In the genomic region with DNA sequence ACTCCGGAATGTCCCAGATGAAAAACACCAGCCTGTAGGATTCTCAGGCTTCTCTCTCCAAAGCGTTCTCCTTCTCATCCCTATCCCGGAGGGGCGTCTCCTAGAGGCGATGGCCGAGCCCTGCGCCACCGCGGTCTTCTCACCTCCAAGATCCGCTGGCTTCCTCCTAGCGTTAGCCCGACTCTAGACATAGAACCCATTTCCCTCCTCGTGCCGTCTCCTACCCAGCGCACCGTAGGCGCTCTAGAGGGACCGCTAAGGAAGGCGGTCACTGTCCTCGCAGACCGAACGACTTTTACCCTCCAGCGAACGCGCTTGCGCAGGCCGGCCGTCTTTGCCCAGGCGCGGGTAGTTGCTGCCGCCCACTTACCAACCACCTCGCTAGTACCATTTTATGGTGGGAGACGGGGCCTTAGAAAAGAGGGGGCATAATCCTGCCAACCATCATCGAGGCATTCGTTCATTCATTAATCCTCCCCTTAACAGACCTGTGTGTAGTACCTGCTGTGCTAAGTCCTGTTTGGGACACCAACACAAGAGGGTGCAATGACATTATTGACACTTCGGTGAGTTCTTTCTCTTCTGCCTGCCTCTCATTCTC, we compare ENCODE assay signal across 8 mouse cellular contexts. TPM values are rescaled to one million over a fixed set of nuclear protein-coding genes. Genes with fewer than 3 reads are reported as not detected.
DNase-seq lines count a peak whose midpoint lies in the region; ATAC-seq lines count a peak whose summit lies in the region.

A gene (minus strand): TSS at position 263 of the 601 bp plus-strand sequence.

- ATAC-seq in heart, embryonic 11.5 days (replicated peaks; ENCODE audit: insufficient number of reproducible peaks, low FRiP score, low TSS enrichment), result no peak; the same call in 1 of the 2 replicates
- peak; percentile 26; the same call in 1 of the 2 replicates for ATAC-seq in forebrain, embryonic 15.5 days (replicated peaks)
- peak; percentile 74 for ATAC-seq in kidney, embryonic 15.5 days (replicated peaks; ENCODE audit: low FRiP score)
- ATAC-seq in midbrain, embryonic 11.5 days (ENCODE audit: low FRiP score), result peak; percentile 57

- H3K4me1 ChIP-seq in heart, embryonic 11.5 days (ENCODE audit: control insufficient read depth, insufficient read depth, low read length), result peaks cover 8% of the 10 kb centered on the region; the same call in 1 of the 2 replicates
- peaks cover 18% of the 10 kb centered on the region for H3K4me1 ChIP-seq in forebrain, embryonic 15.5 days
- H3K4me1 ChIP-seq in kidney, embryonic 15.5 days, result peaks cover 21% of the 10 kb centered on the region
- peaks cover 6% of the 10 kb centered on the region for H3K4me1 ChIP-seq in midbrain, embryonic 11.5 days (ENCODE audit: control insufficient read depth, insufficient read depth, low read length)

- H3K27me3 ChIP-seq in heart, embryonic 11.5 days (ENCODE audit: control insufficient read depth, insufficient read depth, low read length), result peaks cover 37% of the 10 kb centered on the region
- peaks cover 25% of the 10 kb centered on the region for H3K27me3 ChIP-seq in forebrain, embryonic 15.5 days
- H3K27me3 ChIP-seq in kidney, embryonic 15.5 days, result peaks cover 63% of the 10 kb centered on the region
- H3K27me3 ChIP-seq in midbrain, embryonic 11.5 days (ENCODE audit: control insufficient read depth, insufficient read depth, low read length), result peaks cover 23% of the 10 kb centered on the region

- H3K4me2 ChIP-seq in heart, embryonic 11.5 days, result peak within 1 kb of the TSS; percentile 85
- peak within 1 kb of the TSS; percentile 82 for H3K4me2 ChIP-seq in forebrain, embryonic 15.5 days (replicated peaks)
- H3K4me2 ChIP-seq in kidney, embryonic 15.5 days, result peak within 1 kb of the TSS; percentile 89
- H3K4me2 ChIP-seq in midbrain, embryonic 11.5 days, result peak within 1 kb of the TSS; percentile 65

- H3K9me3 ChIP-seq in heart, embryonic 11.5 days (replicated peaks; ENCODE audit: control insufficient read depth, low read length), result no peaks in the 10 kb centered on the region
- no peaks in the 10 kb centered on the region for H3K9me3 ChIP-seq in forebrain, embryonic 15.5 days
- no peaks in the 10 kb centered on the region for H3K9me3 ChIP-seq in kidney, embryonic 15.5 days (replicated peaks)
- H3K9me3 ChIP-seq in midbrain, embryonic 11.5 days (ENCODE audit: control insufficient read depth, low read length), result no peaks in the 10 kb centered on the region

- intact Hi-C loops in gastrocnemius, postnatal 36 days (cut with DNase I), result loop anchor here (1.0 kb wide), 1 partner anchor 42 kb away; no protein-coding TSS in a partner anchor

- no peaks in the 10 kb centered on the region for H3K36me3 ChIP-seq in heart, embryonic 11.5 days (ENCODE audit: control insufficient read depth, insufficient read depth, low read length)
- H3K36me3 ChIP-seq in forebrain, embryonic 15.5 days, result no peaks in the 10 kb centered on the region
- H3K36me3 ChIP-seq in kidney, embryonic 15.5 days, result no peaks in the 10 kb centered on the region
- H3K36me3 ChIP-seq in midbrain, embryonic 11.5 days (ENCODE audit: control insufficient read depth, insufficient read depth, low read length), result no peaks in the 10 kb centered on the region

- 3% methylated on average over 36 of the region's 36 CpGs for WGBS in heart, embryonic 11.5 days (ENCODE audit: insufficient replicate concordance)
- 1% methylated on average over 36 of the region's 36 CpGs for WGBS in forebrain, embryonic 15.5 days
- 3% methylated on average over 36 of the region's 36 CpGs for WGBS in kidney, embryonic 15.5 days
- WGBS in midbrain, embryonic 11.5 days, result 2% methylated on average over 36 of the region's 36 CpGs

- DNase-seq in heart, adult 8-10 months (ENCODE audit: low spot score), result no peak
- peak; percentile 8 for DNase-seq in adrenal gland, postnatal 25 days
- peak; percentile 85 for DNase-seq in midbrain, embryonic 11.5 days (ENCODE audit: low spot score, missing footprints)
- DNase-seq in urinary bladder, postnatal 36 days (ENCODE audit: low spot score in 2 of 2), result no peak
- DNase-seq in gastrocnemius, postnatal 36 days, result no peak

- no peak within 1 kb of the TSS for H3K27ac ChIP-seq in heart, embryonic 11.5 days (ENCODE audit: low read depth, low read length)
- H3K27ac ChIP-seq in forebrain, embryonic 15.5 days (replicated peaks), result no peak within 1 kb of the TSS
- no peak within 1 kb of the TSS for H3K27ac ChIP-seq in kidney, embryonic 15.5 days
- no peak within 1 kb of the TSS for H3K27ac ChIP-seq in midbrain, embryonic 11.5 days (ENCODE audit: low read depth, low read length)

- H3K9ac ChIP-seq in heart, embryonic 11.5 days (ENCODE audit: low read depth, low read length), result peak within 1 kb of the TSS; percentile 55
- peak within 1 kb of the TSS; percentile 45 for H3K9ac ChIP-seq in forebrain, embryonic 15.5 days (replicated peaks)
- H3K9ac ChIP-seq in kidney, embryonic 15.5 days, result peak within 1 kb of the TSS; percentile 37
- 0 out of 2 replicates have a peak within 1 kb of the TSS, but pooled peaks have one; percentile 34 for H3K9ac ChIP-seq in midbrain, embryonic 11.5 days (ENCODE audit: low read length)

- peak within 1 kb of the TSS; percentile 47 for H3K4me3 ChIP-seq in heart, embryonic 11.5 days (ENCODE audit: low read depth, low read length)
- H3K4me3 ChIP-seq in forebrain, embryonic 15.5 days, result peak within 1 kb of the TSS; percentile 45
- H3K4me3 ChIP-seq in kidney, embryonic 15.5 days (replicated peaks), result peak within 1 kb of the TSS; percentile 47
- H3K4me3 ChIP-seq in midbrain, embryonic 11.5 days (ENCODE audit: low read depth, low read length), result peak within 1 kb of the TSS; percentile 30

RNA-seq across cellular contexts. Expression of the gene that starts here (rescaled TPM):
- 0.24 and 0.58 TPM in 2 replicates for polyA plus RNA-seq in heart, embryonic 11.5 days (2014; fragmentation: Nextera tagmentation; extraction: Ambion mirVana)
- total RNA-seq in heart, adult 8-10 months (2022), result not detected
- total RNA-seq in adrenal gland, postnatal 25 days (2021), result 0.15 TPM in 1 of 2 replicates, not detected in the other
- polyA plus RNA-seq in forebrain, embryonic 15.5 days (2015; fragmentation: Nextera tagmentation; extraction: Ambion mirVana), result 0.20 and 0.65 TPM in 2 replicates
- polyA plus RNA-seq in kidney, embryonic 15.5 days (2015; fragmentation: Nextera tagmentation; extraction: Ambion mirVana), result 0.26 and 2.0 TPM in 2 replicates
- 0.21 and 0.29 TPM in 2 replicates for polyA plus RNA-seq in midbrain, embryonic 11.5 days (2014; fragmentation: Nextera tagmentation; extraction: Ambion mirVana)
- total RNA-seq in gastrocnemius, postnatal 36 days (2021), result not detected

Comparison
In these comparisons a context has a peak if more than half of its experiments do, and no peak if none do; other contexts are left out.
1. Peak in DNase-seq in adrenal gland, postnatal 25 days; RNA of the gene not detected or under 1 TPM.
2. Peak in ATAC-seq, H3K4me3 ChIP-seq, H3K9ac ChIP-seq and H3K4me2 ChIP-seq in forebrain, embryonic 15.5 days; RNA of the gene not detected or under 1 TPM.
3. Peak in DNase-seq, ATAC-seq, H3K4me3 ChIP-seq, H3K9ac ChIP-seq and H3K4me2 ChIP-seq in midbrain, embryonic 11.5 days; RNA of the gene not detected or under 1 TPM.